Mouse (Mus musculus) CH12F3 (cell line): Measurements from ENCODE around the gene Scamp1.
"Not testable (repeated sequence)": the region's sequence is repeated elsewhere in the genome, so short reads cannot be mapped to it uniquely, and the experiment has no call there.

Experiments used
- in situ Hi-C: fragments of 300-500 bp; cut with MboI; formaldehyde crosslinking; loops from 2 replicates; pipeline ENCODE4 v1.14.3; 2020; ENCODE audit warnings: low sequenced_read_pairs

Gene Scamp1

GRCm38 (mm10) chr13:94285281-94285871, at the start of gene Scamp1:
Scamp1 (minus strand) TSS chr13:94285857.
- in situ Hi-C loops, result no loop called here

GRCm38 (mm10) chr13:94330392-94330979, 44.8 kb upstream of the Scamp1 start:
- in situ Hi-C loops, result no loop called here

- in situ Hi-C loops, result not testable (repeated sequence)
These were observed 43.3 kb upstream of the Scamp1 start for GRCm38 (mm10) chr13:94329005-94329404.

- in situ Hi-C loops, result no loop called here
These were observed 42.4 kb upstream of the Scamp1 start for GRCm38 (mm10) chr13:94328063-94328462.

DNA sequence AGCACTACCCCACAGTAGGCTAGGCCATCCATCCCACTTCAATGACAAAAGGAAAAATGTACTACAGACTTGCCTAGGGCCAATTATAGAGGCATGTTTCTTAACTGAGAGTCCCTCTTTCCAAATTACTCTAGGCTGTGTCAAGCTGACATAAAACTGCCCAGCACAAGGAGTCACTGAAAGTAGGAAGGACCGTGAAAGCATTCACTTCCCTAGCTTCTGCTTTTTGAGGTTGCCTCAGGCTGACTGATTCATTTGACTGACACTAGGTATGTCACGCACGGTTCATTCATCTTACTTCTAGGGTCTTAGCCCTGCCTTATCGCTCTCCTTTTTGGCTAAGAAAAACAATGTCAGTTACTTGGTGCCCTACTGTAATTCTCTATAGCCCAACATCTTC, 36.8 kb upstream of the Scamp1 start:
- in situ Hi-C loops, result no loop called here

DNA sequence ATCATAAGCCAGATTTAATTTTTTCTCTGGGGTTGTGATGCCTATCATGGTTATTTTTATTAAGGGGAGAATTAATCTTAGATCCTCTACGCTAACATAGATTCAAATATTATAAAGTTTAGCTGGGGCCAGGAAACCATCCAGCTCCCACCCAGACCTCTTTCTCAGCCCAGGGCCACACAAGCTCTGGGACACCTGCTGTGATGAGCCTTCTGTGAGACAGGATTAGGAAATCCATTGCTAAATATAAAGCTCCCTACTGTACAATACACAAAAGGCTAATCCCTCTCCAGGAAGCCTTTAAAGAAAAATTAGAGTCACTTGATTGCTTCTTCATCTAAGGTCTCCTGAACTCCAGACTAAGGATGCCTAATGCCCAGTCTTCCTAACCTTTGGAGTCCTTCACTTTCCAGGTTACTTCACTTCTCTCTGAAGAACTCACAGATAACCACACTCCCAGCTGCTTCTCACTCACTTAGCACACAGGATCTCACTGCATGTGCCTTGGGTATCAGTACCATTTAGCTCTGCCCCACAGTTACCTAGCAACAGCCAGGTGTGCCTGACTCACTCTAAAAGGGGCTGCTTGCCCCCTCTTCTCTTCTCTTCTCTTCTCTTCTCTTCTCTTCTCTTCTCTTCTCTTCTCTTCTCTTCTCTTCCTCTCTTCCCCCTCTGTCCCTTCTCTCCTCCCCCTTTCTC, 35.6 kb upstream of the Scamp1 start:
- in situ Hi-C loops, result no loop called here

DNA sequence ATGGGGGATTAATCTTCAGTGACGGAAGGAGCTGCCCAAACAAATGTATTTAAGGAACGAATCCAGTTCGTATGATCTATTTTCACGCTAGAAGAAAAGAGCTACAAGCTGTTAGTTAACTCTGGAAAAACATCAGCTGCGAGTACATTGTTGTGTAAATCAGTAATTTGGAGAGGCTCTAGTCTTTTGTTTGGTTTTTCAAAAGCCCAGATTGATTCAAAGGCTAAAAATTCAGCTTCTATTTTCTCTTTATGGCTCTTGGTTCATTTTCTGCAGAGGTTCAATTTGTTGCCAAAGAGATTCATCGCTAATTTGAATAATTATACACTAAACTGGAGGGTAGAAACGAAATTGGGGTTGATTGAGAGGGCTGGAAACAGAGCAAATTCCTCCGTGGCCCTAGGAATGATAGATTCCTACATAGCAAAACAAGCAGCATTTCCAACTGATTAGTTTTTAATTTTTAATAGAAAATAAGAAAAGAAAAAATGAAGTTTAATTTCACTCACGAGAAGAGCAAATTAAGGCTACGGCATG, 31.4 kb upstream of the Scamp1 start:
- in situ Hi-C loops, result no loop called here

DNA sequence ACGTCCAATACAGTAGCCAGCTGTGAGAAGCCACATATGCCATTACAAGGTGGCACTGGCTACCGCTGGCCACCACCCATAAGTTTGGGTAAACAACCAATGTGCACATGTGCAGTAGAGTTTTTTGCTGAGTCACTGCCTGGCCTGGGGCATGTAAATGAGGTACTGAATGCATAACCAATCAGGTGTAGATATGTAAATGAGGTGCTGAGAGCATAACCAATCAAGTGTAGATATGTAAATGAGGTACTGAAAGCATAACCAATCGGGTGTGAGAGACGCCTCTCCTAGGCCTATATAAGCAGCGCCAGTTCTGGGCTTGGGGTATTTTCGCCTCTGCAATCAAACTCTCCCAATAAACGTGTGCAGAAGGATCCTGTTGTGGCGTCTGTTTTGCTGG, 27.2 kb upstream of the Scamp1 start:
- in situ Hi-C loops, result not testable (repeated sequence)

DNA sequence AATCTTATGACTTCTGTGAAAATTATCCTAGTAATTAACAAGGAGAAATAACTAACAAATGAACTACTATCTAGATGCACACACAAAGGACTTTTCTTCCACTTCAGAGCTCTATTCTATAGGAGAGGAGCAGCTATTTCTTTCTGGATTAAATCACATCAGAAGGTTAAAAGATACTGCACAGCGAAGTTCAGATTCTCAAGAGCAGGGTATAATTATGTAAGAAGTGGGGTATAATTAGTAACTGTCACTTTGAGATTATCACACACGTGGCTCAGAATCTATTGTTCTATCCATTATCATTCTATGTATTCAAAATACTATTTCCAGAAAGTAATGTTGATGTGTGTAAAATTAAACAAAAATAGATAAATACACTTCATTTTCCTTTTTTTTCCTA, 22.6 kb upstream of the Scamp1 start:
- in situ Hi-C loops, result no loop called here

GRCm38 (mm10) chr13:94307531-94307930, 21.9 kb upstream of the Scamp1 start:
- in situ Hi-C loops, result no loop called here

DNA sequence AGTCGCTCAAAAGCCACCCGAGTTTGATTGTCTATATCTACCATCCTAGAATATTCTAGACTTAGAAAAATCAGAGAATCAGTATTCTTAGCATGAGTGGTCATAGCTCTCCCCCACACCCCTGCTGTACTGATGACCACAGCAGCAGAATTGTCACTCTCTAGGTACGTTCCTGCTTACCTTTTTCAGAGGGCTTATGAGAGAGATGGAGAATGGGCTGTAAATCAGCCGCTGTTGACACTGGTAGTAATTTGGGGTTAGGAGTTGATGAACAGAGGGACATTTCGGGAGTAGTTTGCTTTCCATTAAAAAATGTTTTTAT, 21.3 kb upstream of the Scamp1 start:
- in situ Hi-C loops, result no loop called here

GRCm38 (mm10) chr13:94306277-94306967, 20.8 kb upstream of the Scamp1 start:
- in situ Hi-C loops, result no loop called here

- in situ Hi-C loops, result no loop called here
These were observed 15.4 kb upstream of the Scamp1 start for GRCm38 (mm10) chr13:94300946-94301538.

GRCm38 (mm10) chr13:94300232-94300631, 14.6 kb upstream of the Scamp1 start:
- in situ Hi-C loops, result no loop called here

- in situ Hi-C loops, result no loop called here
These were observed 12.7 kb upstream of the Scamp1 start for GRCm38 (mm10) chr13:94298401-94298800.

GRCm38 (mm10) chr13:94296371-94296770, 10.7 kb upstream of the Scamp1 start:
- in situ Hi-C loops, result no loop called here

DNA sequence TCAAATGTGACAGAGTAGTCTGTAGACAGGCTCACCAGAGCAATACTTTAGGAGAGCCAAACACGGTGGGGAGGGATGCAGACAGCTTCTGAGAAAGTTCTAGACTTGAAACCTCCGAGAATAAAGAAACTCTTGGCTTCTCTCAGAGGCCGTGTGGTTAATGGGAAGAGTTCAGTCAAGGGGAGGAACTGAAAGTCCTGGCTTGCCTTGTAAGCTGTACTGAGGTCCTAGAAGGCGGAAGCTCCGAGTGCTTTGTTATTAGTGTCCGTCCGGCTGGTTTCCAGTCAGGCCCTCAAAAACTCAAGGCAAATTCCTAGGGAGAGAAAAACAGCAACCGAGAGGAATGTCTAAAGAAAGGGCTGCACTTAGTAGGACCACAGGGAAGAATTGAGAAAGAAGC, 10.3 kb upstream of the Scamp1 start:
- in situ Hi-C loops, result no loop called here

DNA sequence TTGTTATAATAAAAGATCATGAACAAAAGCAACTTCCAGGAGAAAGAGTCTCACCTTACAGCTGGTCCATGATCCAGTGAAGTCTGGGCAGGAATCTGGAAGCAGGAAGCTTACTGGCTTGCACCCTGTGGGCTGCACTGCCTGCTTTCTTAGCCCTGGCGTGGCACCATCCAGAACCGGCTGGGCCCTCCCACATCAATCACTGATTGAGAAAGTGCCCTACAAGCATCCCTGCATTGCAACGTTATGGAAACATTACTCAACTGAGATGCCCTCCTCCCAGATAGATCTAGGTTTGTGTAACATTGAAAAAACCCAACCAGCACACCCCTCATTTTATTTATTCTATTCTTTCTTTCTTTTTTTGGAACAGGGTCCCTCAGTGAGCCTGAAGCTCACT, 9.2 kb upstream of the Scamp1 start:
- in situ Hi-C loops, result no loop called here

DNA sequence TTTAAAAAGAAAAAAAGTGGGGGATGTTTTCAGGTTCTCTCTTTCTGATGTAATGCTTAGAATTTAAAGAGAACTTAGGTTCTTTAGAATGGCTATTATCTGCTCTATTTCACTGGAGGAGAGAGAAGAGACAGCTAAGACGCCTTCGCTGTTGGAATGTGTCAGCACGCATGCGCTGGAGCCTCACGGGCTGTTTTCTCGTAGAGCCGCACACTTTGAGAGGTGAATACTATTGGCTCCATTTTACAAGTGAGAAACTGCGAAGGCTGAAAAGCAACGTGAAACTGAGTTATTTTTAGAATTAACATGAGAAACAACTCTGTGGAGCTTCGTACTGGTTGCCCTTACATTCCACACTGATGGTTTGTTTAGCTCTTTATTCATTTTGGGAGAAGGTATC, 8.3 kb upstream of the Scamp1 start:
- in situ Hi-C loops, result no loop called here

DNA sequence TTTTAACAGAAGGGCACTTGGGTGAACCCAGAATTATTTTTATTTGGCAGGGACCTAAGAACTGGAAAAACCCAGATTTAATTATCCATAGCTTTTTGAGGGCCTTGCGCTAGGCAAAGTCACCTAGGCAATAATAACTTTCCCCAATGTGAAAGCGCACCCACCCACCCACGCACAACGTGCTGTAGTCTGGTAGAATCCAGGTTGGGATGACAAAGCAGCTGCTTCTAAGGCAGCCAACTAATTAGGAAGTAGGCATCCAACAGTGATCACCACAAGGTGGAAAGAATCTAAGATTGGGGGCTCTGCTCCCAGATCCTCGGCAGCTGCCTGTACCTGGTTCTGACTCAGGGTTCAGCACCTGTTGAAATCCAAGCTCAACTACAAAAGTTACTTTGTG, 538 bp upstream of the Scamp1 start:
- in situ Hi-C loops, result no loop called here

DNA sequence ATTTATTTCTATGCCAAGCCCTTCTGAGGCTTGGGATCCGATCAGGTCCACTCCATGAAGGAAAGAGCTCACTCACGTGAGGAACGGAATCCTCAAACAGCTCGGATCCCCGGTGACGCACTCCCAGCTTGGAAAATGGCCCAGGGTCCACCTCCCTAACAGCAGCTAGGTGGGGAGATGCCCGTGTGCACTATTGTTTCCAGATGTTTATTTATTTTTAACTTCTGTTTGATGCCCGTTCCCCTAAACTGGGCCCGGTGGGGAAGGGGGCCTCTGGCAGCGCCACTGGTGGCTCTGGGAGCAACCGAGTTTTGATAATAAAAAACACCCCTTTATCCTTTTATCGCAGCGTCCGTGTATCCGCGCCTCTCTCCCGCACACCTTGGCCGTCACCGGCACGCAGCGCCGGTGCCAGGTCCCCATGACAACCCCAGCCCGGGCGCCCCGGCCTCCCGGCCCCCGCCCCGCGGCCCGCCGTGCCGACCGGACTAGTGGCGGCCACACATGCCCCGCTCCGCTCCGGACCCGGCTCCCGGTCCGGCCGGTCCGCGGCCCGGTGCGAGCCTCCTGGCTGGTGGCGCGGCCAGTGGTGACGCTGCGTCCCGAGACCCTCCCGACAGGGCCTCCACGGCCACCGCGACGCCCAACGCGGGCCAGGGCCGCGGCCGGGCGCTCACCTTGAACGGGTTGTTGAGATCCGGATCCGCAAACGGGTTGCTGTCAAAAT, 951 bp downstream of the Scamp1 start:
- in situ Hi-C loops, result no loop called here
